18 mouse cellular contexts compared by ENCODE assay signal in genomic region chr3:51179460-51180146, GRCm38 (mm10). TPM values are rescaled to one million over a fixed set of nuclear protein-coding genes. Genes with fewer than 3 reads are reported as not detected.
DNase-seq lines count a peak whose midpoint lies in the region; ATAC-seq and TF ChIP-seq lines count a peak whose summit lies in the region.
"Had no signal": no experiment of that assay in that cellular context is flagged by ENCODE, and none has a peak within 500 bp of the region (broad histone marks: within the 10 kb centered on the region; RNA-seq: fewer than 3 reads in every experiment).

No protein-coding gene starts in this region.

- no peak for TF ChIP-seq CTCF in cerebellum, adult 2 months (IDR thresholded peaks at IDR 0.05; ENCODE audit: borderline replicate concordance, insufficient read depth, low read depth, low read length)
- no peak for TF ChIP-seq CTCF in CH12.LX (conservative IDR thresholded peaks at IDR 0.05 in 1 of 2, IDR thresholded peaks at IDR 0.05 in 1 of 2; ENCODE audit: low read depth in 2 of 2, low read length in 2 of 2)

- no peaks in the 10 kb centered on the region for H3K4me1 ChIP-seq in cerebellum, adult 2 months (ENCODE audit: control insufficient read depth, insufficient read depth, low read length)
- H3K4me1 ChIP-seq in hindbrain, embryonic 15.5 days (replicated peaks): no peaks in the 10 kb centered on the region; the same call in 1 of the 2 replicates
- H3K4me1 ChIP-seq in hindbrain, embryonic 12.5 days: no peaks in the 10 kb centered on the region
- no peaks in the 10 kb centered on the region for H3K4me1 ChIP-seq in CH12.LX (ENCODE audit: control insufficient read depth in 1 of 2, insufficient read depth in 2 of 2)
- H3K4me1 ChIP-seq: embryonic facial prominence, embryonic 10.5 days had no signal

- no peaks in the 10 kb centered on the region for H3K36me3 ChIP-seq in hindbrain, embryonic 15.5 days
- H3K36me3 ChIP-seq in hindbrain, embryonic 12.5 days: no peaks in the 10 kb centered on the region
- H3K36me3 ChIP-seq in CH12.LX (replicated peaks in 1 of 2; ENCODE audit: control insufficient read depth in 1 of 2, insufficient read depth in 1 of 2, low read length in 1 of 2): no peaks in the 10 kb centered on the region
- H3K36me3 ChIP-seq: embryonic facial prominence, embryonic 10.5 days; limb, embryonic 10.5 days; neural tube, embryonic 12.5 days had no signal

- H3K9ac ChIP-seq in hindbrain, embryonic 15.5 days: no peak overlapping the region
- no peak overlapping the region for H3K9ac ChIP-seq in hindbrain, embryonic 12.5 days
- H3K9ac ChIP-seq in CH12.LX (ENCODE audit: insufficient read depth, low read depth): no peak overlapping the region
- H3K9ac ChIP-seq: lung, embryonic 14.5 days; neural tube, embryonic 12.5 days had no signal

- TF ChIP-seq POLR2A in cerebellum, adult 2 months (IDR thresholded peaks at IDR 0.05; ENCODE audit: borderline replicate concordance, insufficient read depth, low read length): no peak
- no peak for TF ChIP-seq POLR2A in CH12.LX (IDR thresholded peaks at IDR 0.05; ENCODE audit: low read depth, low read length)

- peak; percentile 46 to 64 for DNase-seq in cerebellum, postnatal 14 days
- no peak for DNase-seq in cerebellum, adult 2 months
- DNase-seq in CH12.LX (ENCODE audit: extremely low read depth) (no peak), ZHBTc4 (ENCODE audit: low read depth, low spot score) (peak; percentile 61)
- DNase-seq in gastrocnemius, postnatal 10 days: no peak
- DNase-seq: kidney, adult 11 months; kidney, postnatal 10 days; lung, embryonic 14.5 days; lung, postnatal 4 days; thymus, postnatal 4 days had no signal

- H3K9me3 ChIP-seq in hindbrain, embryonic 15.5 days: no peaks in the 10 kb centered on the region
- no peaks in the 10 kb centered on the region for H3K9me3 ChIP-seq in hindbrain, embryonic 12.5 days (replicated peaks)
- H3K9me3 ChIP-seq in CH12.LX (replicated peaks; ENCODE audit: low read length): no peaks in the 10 kb centered on the region
- H3K9me3 ChIP-seq: embryonic facial prominence, embryonic 10.5 days; limb, embryonic 10.5 days; neural tube, embryonic 12.5 days had no signal

- no peaks in the 10 kb centered on the region; the same call in 1 of the 2 replicates for H3K27me3 ChIP-seq in cerebellum, adult 2 months (ENCODE audit: control insufficient read depth, insufficient read depth, low read length)
- no peaks in the 10 kb centered on the region for H3K27me3 ChIP-seq in hindbrain, embryonic 15.5 days
- H3K27me3 ChIP-seq in hindbrain, embryonic 12.5 days: no peaks in the 10 kb centered on the region
- no peaks in the 10 kb centered on the region for H3K27me3 ChIP-seq in CH12.LX (replicated peaks)
- H3K27me3 ChIP-seq: neural tube, embryonic 12.5 days had no signal

- dilution Hi-C loops in CH12.LX (cut with MboI; ENCODE audit: extremely low pct_ligation_motif_present, extremely low pct_unique_long_range_greater_than_20kb, low sequenced_read_pairs): no loop called here

- peak; percentile 65 for ATAC-seq in hindbrain, embryonic 15.5 days (ENCODE audit: low FRiP score, low read depth)
- ATAC-seq in hindbrain, embryonic 12.5 days (ENCODE audit: low FRiP score): no peak
- ATAC-seq in megakaryocyte-erythroid progenitor cell, adult 5-6 weeks (replicated peaks; ENCODE audit: low FRiP score, low TSS enrichment, poor library complexity, severe bottlenecking): no peak

- H3K79me2 ChIP-seq in CH12.LX (replicated peaks; ENCODE audit: control insufficient read depth, extremely low read depth, insufficient read depth, poor library complexity, severe bottlenecking): no peaks in the 10 kb centered on the region

- no peak overlapping the region for H3K27ac ChIP-seq in cerebellum, adult 2 months (ENCODE audit: insufficient read depth, low read length)
- H3K27ac ChIP-seq in hindbrain, embryonic 15.5 days (replicated peaks): no peak overlapping the region
- no peak overlapping the region for H3K27ac ChIP-seq in hindbrain, embryonic 12.5 days
- H3K27ac ChIP-seq in CH12.LX (ENCODE audit: insufficient read depth, low read depth): no peak overlapping the region
- H3K27ac ChIP-seq: embryonic facial prominence, embryonic 10.5 days; layer of hippocampus, adult 2 months; limb, embryonic 10.5 days; neural tube, embryonic 12.5 days had no signal

- H3K4me2 ChIP-seq in hindbrain, embryonic 15.5 days: no peak overlapping the region
- no peak overlapping the region for H3K4me2 ChIP-seq in hindbrain, embryonic 12.5 days (replicated peaks)
- H3K4me2 ChIP-seq in CH12.LX (ENCODE audit: insufficient read depth, low read depth, poor library complexity, severe bottlenecking): no peak overlapping the region
- H3K4me2 ChIP-seq: liver, embryonic 11.5 days; lung, embryonic 14.5 days; neural tube, embryonic 12.5 days had no signal

- no peak overlapping the region for H3K4me3 ChIP-seq in cerebellum, adult 2 months (replicated peaks; ENCODE audit: insufficient read depth, low read depth, low read length)
- H3K4me3 ChIP-seq in hindbrain, embryonic 15.5 days: no peak overlapping the region
- H3K4me3 ChIP-seq in hindbrain, embryonic 12.5 days: no peak overlapping the region
- no peak overlapping the region for H3K4me3 ChIP-seq in CH12.LX (replicated peaks in 1 of 3; ENCODE audit: low read depth in 2 of 3, low read length in 2 of 3, poor library complexity in 1 of 3)
- H3K4me3 ChIP-seq: embryonic facial prominence, embryonic 10.5 days; layer of hippocampus, adult 2 months; limb, embryonic 10.5 days; neural tube, embryonic 12.5 days had no signal

- TF ChIP-seq EP300 in CH12.LX (IDR thresholded peaks at IDR 0.05; ENCODE audit: low read length): no peak

- 53% methylated on average over 6 of the region's 6 CpGs for WGBS in cerebellum, adult 2 months
- WGBS in hindbrain, embryonic 15.5 days: 63% methylated on average over 6 of the region's 6 CpGs
- 83% methylated on average over 6 of the region's 6 CpGs for WGBS in hindbrain, embryonic 12.5 days

- no peak for TF ChIP-seq RAD21 in CH12.LX (IDR thresholded peaks at IDR 0.05; ENCODE audit: low read depth, low read length)

- in situ Hi-C loops in CH12.LX (cut with MboI; ENCODE audit: low pct_ligation_motif_present, low pct_unique_long_range_greater_than_20kb, low sequenced_read_pairs): no loop called here

TF ChIP-seq in CH12.LX, 34 proteins besides CTCF, POLR2A, EP300 and RAD21:
- TF ChIP-seq SMC3 (IDR thresholded peaks at IDR 0.05; ENCODE audit: low read depth, low read length) (no peak), ELF1 (IDR thresholded peaks at IDR 0.05; ENCODE audit: low read depth, low read length) (no peak), POLR2AphosphoS2 (IDR thresholded peaks at IDR 0.05; ENCODE audit: low read depth, low read length) (no peak), NRF1 (IDR thresholded peaks at IDR 0.05; ENCODE audit: low read depth, low read length) (no peak), PAX5 (IDR thresholded peaks at IDR 0.05; ENCODE audit: low read length) (no peak), JUN (IDR thresholded peaks at IDR 0.05; ENCODE audit: insufficient read depth, low read depth, low read length) (no peak), HCFC1 (IDR thresholded peaks at IDR 0.05; ENCODE audit: low read depth, low read length) (peak; percentile 74)

RNA-seq across cellular contexts. Expression of gene Noct, which starts 44.6 kb away (rescaled TPM):
- polyA plus RNA-seq in cerebellum, adult 2 months (2012; rRNA removed): 27.8 and 31.3 TPM in 2 replicates
- 31.1 and 35.6 TPM in 2 replicates for polyA plus RNA-seq in hindbrain, embryonic 15.5 days (2015; fragmentation: Nextera tagmentation; extraction: Ambion mirVana)
- polyA plus RNA-seq in hindbrain, embryonic 12.5 days (2016; fragmentation: Nextera tagmentation; extraction: Ambion mirVana): 18.5 and 19.3 TPM in 2 replicates
- total RNA-seq in CH12.LX (2012; rRNA removed) (8.7 and 10.2 TPM in 2 replicates), CH12.LX (2014; rRNA removed) (13.8 and 14.5 TPM in 2 replicates)
- polyA plus RNA-seq in CH12.LX (2012; ENCODE audit: insufficient read length, low read depth): 9.9 and 12.0 TPM in 2 replicates
- total RNA-seq in gastrocnemius, postnatal 10 days (2021): 10 to 100 TPM; 11.0 to 14.3 TPM
- total RNA-seq in megakaryocyte-erythroid progenitor cell, adult 5-6 weeks (2014; fragmentation: Nextera tagmentation): 19.2 and 39.1 TPM in 2 replicates
- total RNA-seq in megakaryocyte-erythroid progenitor cell, adult 5-6 weeks (2017): 4.6 and 5.8 TPM in 2 replicates

Comparison
In these comparisons a context has a peak if more than half of its experiments do, and no peak if none do; other contexts are left out.
1. DNase-seq: peak in cerebellum, postnatal 14 days (2 of 2) and ZHBTc4 (single experiment); none in cerebellum, adult 2 months (0 of 2), CH12.LX (single experiment) and gastrocnemius, postnatal 10 days (single experiment).